Mouse (Mus musculus) hindbrain, embryonic 15.5 days (tissue): ENCODE measurements at regions not wholly inside any gene's neighbourhood (a gene's known extent, or its start where the extent isn't known, plus 50 kb on each side); places are given as distances from the start of the nearest gene placed in this dataset.

Source experiments
- ATAC-seq: fragments of 200-750 bp; cut with Nextera tagmentation; 2 replicates; pipeline ENCODE4 v1.8.0; 2017; ENCODE audit warnings: low read depth, moderate number of reproducible peaks, moderate TSS enrichment; ENCODE audit not compliant: low FRiP score
- H3K27ac ChIP-seq: fragments of 300-500 bp; sonication (generic); replicated peaks from 2 replicates; pipeline ENCODE4 v1.5.1; 2015; ENCODE audit warnings: mild to moderate bottlenecking, inconsistent platforms
- H3K27me3 ChIP-seq: fragments of 300-500 bp; sonication (generic); 2 replicates; pipeline ENCODE4 v1.6.1; 2015; ENCODE audit warnings: control low read depth, inconsistent platforms
- H3K36me3 ChIP-seq: fragments of 300-500 bp; sonication (generic); 2 replicates; pipeline ENCODE4 v1.6.1; 2015; ENCODE audit warnings: control low read depth, inconsistent platforms
- H3K4me1 ChIP-seq: fragments of 300-500 bp; sonication (generic); replicated peaks from 2 replicates; pipeline ENCODE4 v1.6.1; 2015; ENCODE audit warnings: control low read depth, inconsistent platforms
- H3K4me2 ChIP-seq: fragments of 300-500 bp; sonication (generic); 2 replicates; pipeline ENCODE4 v1.6.1; 2015; ENCODE audit warnings: moderate library complexity, mild to moderate bottlenecking, inconsistent platforms
- H3K4me3 ChIP-seq: fragments of 300-500 bp; sonication (generic); 2 replicates; pipeline ENCODE4 v1.5.1; 2015; ENCODE audit warnings: mild to moderate bottlenecking, inconsistent platforms
- H3K9ac ChIP-seq: fragments of 300-500 bp; sonication (generic); 2 replicates; pipeline ENCODE4 v1.6.1; 2015; ENCODE audit warnings: inconsistent platforms
- H3K9me3 ChIP-seq: fragments of 300-500 bp; sonication (generic); 2 replicates; pipeline ENCODE4 v1.6.1; 2016; ENCODE audit warnings: control low read depth, inconsistent platforms
- WGBS: fragments of 180-500 bp; shearing (Covaris S2); methylation state at CpG from one replicate; pipeline ENCODE4 v1.1.7; 2015; 5-methylcytosine and 5-hydroxymethylcytosine counted together

DNA sequence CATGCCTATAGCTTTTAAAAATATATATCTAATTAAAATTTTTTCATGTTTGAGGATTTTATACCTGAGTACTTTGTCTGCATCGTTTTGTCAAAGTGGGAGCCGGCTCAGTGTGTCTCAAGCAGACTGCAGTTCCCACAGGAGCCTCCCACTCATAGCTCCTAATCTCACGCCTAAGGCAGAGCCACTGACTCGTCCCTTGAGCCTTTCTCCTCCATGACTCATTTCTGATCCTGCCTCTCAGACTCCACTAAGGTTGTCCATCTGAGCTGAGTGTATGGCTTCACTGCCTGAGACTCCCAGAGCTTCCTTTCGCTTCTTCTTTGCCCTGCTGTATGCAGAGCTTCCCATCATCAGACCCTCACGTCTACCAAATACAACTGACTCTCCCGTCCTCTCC, 98.8 kb downstream of the Efnb2 start:
- H3K4me2 ChIP-seq: no peak overlapping the region
- no peak overlapping the region for H3K27ac ChIP-seq
- no peak for ATAC-seq
- 85% methylated on average over 7 of the region's 7 CpGs for WGBS
- no peaks in the 10 kb centered on the region for H3K4me1 ChIP-seq
- no peak overlapping the region for H3K9ac ChIP-seq
- no peaks in the 10 kb centered on the region for H3K27me3 ChIP-seq
- H3K9me3 ChIP-seq: no peaks in the 10 kb centered on the region
- no peaks in the 10 kb centered on the region for H3K36me3 ChIP-seq
- no peak overlapping the region for H3K4me3 ChIP-seq

DNA sequence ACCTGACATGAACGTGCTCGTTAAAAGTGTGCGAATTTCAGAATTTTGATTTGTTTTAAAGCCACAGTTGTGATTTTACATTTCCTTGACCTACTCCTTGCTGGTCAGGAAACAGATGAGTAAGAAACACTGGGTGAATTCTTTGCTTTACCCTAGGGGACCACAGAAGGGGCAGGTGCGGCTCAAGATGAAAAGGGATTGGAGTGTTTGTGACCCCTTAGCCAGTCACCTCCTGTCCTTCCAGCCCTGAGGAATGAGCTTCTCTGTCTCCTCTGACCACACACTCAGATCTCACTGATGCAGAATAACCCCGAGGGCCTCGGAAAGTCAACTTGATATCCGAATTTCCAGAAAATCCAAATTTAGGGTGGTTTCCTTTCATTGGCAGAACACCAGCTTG, 103.0 kb downstream of the Efnb2 start:
- WGBS: 87% methylated on average over 7 of the region's 7 CpGs
- no peaks in the 10 kb centered on the region for H3K36me3 ChIP-seq

DNA sequence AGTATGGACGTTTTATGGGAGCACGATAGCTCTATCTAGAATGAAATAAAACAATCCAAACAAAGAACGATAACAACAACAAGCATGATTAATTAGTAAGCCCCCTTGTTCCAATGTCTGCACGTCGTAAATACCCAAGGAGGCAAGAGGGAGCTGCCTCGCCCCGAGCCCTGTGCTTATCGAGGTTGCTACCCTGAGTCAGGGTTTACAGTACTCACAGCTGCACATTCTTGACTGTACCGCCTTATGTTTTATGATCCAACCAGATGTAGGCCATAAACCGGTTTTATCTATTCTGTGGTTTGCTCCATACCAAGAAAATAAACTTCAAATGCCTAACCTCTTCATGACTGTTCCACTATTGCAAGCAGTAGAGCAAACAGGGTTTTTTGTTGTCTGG, 104.9 kb downstream of the Efnb2 start:
- H3K4me2 ChIP-seq: no peak overlapping the region
- no peaks in the 10 kb centered on the region for H3K36me3 ChIP-seq
- H3K27me3 ChIP-seq: no peaks in the 10 kb centered on the region
- no peak overlapping the region for H3K27ac ChIP-seq
- no peaks in the 10 kb centered on the region for H3K9me3 ChIP-seq
- ATAC-seq: no peak
- 81% methylated on average over 10 of the region's 10 CpGs for WGBS
- no peaks in the 10 kb centered on the region for H3K4me1 ChIP-seq
- no peak overlapping the region for H3K4me3 ChIP-seq
- no peak overlapping the region for H3K9ac ChIP-seq

More for the DNA sequence above, 103.0 kb downstream of the Efnb2 start:
- no peak overlapping the region for H3K4me3 ChIP-seq
- no peaks in the 10 kb centered on the region for H3K4me1 ChIP-seq
- H3K27me3 ChIP-seq: no peaks in the 10 kb centered on the region
- ATAC-seq: no peak
- no peaks in the 10 kb centered on the region for H3K9me3 ChIP-seq
- no peak overlapping the region for H3K4me2 ChIP-seq
- H3K27ac ChIP-seq: no peak overlapping the region
- H3K9ac ChIP-seq: no peak overlapping the region

DNA sequence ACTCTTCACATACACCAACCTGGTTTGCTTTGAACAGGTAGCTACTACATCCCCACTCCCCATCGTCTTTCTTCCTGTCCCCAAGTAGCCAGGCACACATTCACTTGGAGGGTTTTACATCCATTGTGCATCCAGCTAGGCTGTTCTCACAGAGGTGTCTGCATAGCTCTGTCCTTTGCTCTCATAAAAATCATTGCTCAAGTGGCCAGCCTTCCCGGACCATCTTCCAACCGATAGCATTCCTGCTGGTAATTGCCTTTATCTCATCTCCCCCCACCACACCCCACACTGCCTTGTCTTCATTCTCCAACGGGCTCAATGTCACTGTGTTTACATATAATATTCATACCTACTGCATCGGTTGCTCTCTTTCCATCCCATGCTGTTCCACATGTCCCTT, 106.4 kb downstream of the Efnb2 start:
- Histone ChIP-seq H3K27ac (no peak overlapping the region), H3K9ac (no peak overlapping the region), H3K36me3 (no peaks in the 10 kb centered on the region), H3K4me1 (no peaks in the 10 kb centered on the region), H3K4me3 (no peak overlapping the region), H3K27me3 (no peaks in the 10 kb centered on the region), H3K4me2 (no peak overlapping the region), H3K9me3 (no peaks in the 10 kb centered on the region)
- no peak for ATAC-seq
- WGBS: 89% methylated on average over 5 of the region's 5 CpGs

DNA sequence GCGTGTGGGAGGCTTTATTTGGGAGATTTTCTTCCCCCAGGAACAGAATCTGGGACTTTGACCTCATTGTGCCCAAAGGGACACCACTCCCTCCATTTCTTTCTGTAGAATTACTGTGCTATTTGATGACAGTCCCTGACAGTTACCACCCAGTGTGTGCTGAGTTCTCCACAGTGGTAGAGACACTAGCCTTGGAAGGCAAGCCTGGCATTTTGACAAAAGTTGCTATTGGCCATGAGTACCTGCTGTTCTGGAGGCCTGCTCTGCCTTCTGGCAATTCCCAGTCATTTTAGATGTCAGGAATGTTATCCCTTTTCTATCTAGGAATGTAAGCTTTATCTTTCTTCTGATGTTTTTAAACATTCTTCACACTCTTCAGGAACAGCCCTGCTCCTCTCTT, 108.3 kb downstream of the Efnb2 start:
- Histone ChIP-seq H3K27ac (no peak overlapping the region), H3K4me3 (no peak overlapping the region), H3K9me3 (no peaks in the 10 kb centered on the region), H3K27me3 (no peaks in the 10 kb centered on the region), H3K4me2 (no peak overlapping the region), H3K36me3 (no peaks in the 10 kb centered on the region), H3K4me1 (no peaks in the 10 kb centered on the region), H3K9ac (no peak overlapping the region)
- 81% methylated on average over 1 of the region's 1 CpGs for WGBS
- ATAC-seq: no peak

DNA sequence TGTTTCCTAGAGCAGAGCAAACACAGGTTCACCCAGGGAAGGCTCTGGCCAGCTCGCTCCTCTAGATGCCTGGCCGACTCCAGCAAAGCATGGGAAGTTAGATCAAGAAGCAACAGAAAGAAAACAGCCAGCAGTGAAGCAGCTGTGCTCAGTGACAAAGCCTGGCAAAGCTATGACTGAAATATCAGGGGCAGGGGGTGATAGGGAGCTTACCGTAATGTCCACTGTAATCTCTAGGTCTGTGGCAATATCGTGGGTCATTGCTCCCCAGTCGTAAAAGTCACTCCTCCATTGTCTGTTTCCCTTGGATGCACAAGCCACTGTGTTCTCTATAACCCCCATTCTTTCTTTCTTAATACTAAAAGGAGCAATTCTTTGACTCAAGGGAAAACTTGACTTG, 124.4 kb downstream of the Efnb2 start:
- 60% methylated on average over 5 of the region's 5 CpGs for WGBS

DNA sequence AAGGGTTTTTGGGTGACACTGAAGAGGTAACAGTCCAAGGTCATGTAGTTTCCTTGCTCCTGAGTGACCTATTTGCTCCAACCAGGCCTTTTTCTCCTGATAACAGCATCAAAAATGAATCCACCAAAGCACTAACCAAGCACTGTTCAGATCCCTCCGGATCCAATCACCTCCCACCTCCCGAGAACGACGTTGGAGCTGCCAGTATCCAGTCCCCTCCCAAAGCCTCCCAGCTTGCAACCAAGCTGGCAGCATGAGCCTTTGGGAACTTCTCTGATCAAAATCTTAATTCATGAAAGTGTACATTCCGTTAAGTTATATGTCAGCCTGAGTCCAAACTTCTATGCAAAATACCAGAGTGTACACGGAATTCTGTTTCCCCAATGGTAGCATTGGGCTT, 126.3 kb downstream of the Efnb2 start:
- no peaks in the 10 kb centered on the region for H3K27me3 ChIP-seq
- no peaks in the 10 kb centered on the region for H3K36me3 ChIP-seq
- no peaks in the 10 kb centered on the region for H3K4me1 ChIP-seq
- H3K4me3 ChIP-seq: no peak overlapping the region
- H3K9ac ChIP-seq: no peak overlapping the region
- 43% methylated on average over 6 of the region's 6 CpGs for WGBS
- no peaks in the 10 kb centered on the region for H3K9me3 ChIP-seq
- H3K27ac ChIP-seq: no peak overlapping the region
- no peak overlapping the region for H3K4me2 ChIP-seq
- ATAC-seq: no peak

More for the DNA sequence above, 124.4 kb downstream of the Efnb2 start:
- Histone ChIP-seq H3K27me3 (no peaks in the 10 kb centered on the region), H3K9me3 (no peaks in the 10 kb centered on the region), H3K4me2 (no peak overlapping the region), H3K4me1 (no peaks in the 10 kb centered on the region), H3K27ac (no peak overlapping the region), H3K9ac (no peak overlapping the region), H3K36me3 (no peaks in the 10 kb centered on the region), H3K4me3 (no peak overlapping the region)
- no peak for ATAC-seq

DNA sequence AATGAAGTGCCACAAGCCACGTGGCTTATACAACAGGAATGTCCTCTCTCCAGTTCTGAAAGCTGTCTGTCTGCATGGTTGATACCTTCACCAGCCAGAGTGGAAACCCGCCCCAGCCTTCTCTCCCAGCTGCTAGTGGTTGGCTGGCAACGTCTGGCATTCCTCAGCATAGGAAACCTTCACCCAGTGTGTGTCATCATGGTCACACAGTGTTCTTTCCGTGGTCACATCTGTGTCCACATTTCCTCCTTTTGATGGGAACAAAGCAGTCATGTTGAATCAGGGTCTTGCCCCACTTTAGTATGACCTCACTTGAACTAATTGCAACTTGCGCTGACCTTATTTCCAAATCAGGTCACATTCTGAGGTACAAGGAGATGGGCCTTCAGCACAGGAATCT, 128.1 kb downstream of the Efnb2 start:
- Histone ChIP-seq H3K9me3 (no peaks in the 10 kb centered on the region), H3K9ac (no peak overlapping the region), H3K4me1 (no peaks in the 10 kb centered on the region), H3K4me3 (no peak overlapping the region), H3K36me3 (no peaks in the 10 kb centered on the region), H3K4me2 (no peak overlapping the region), H3K27ac (no peak overlapping the region), H3K27me3 (no peaks in the 10 kb centered on the region)
- ATAC-seq: no peak
- 84% methylated on average over 5 of the region's 5 CpGs for WGBS

DNA sequence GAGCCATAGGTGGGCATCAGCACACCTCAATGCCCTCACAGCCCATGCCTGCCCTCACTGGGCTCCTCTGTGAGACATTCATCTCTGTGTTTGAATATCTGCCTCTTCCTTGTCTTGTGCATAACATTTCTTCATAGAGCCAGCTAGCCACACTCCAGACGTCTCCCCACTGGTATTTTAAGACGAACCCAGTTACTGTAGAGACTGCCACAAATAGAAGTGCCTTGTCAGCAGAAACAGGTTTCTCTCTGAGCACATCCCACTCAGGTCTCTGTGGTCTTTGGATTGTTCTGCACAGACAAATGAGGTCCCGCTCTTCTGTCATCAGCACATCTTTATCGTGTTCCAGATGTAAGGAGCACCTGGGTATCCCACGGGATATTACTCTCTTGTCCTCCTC, 130.5 kb downstream of the Efnb2 start:
- no peaks in the 10 kb centered on the region for H3K9me3 ChIP-seq
- no peak overlapping the region for H3K9ac ChIP-seq
- H3K4me3 ChIP-seq: no peak overlapping the region
- WGBS: 73% methylated on average over 5 of the region's 5 CpGs
- no peak for ATAC-seq
- no peak overlapping the region for H3K4me2 ChIP-seq
- no peaks in the 10 kb centered on the region for H3K4me1 ChIP-seq
- no peaks in the 10 kb centered on the region for H3K27me3 ChIP-seq
- H3K27ac ChIP-seq: no peak overlapping the region
- H3K36me3 ChIP-seq: no peaks in the 10 kb centered on the region

DNA sequence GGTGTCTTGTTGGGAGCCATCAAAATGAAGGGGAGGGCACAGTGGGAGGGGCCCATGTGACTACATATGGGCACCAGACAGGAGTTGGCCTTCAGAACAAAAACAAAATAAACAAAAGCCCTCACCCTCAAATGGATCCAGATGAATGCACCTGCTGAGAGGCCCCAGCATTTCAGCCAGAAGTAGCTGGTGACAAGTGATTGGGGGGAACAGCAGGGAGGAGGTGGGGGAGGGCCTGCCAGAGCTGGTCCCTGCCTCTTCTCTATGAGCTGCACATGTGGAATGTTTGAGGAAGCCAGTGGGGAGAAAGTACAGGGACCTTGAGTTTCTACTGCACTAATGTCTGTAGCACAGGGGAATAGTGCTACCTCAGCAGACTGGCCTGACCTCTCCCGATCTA, 139.5 kb downstream of the Efnb2 start:
- WGBS: 83% methylated on average over 1 of the region's 1 CpGs
- H3K4me1 ChIP-seq: no peaks in the 10 kb centered on the region
- no peaks in the 10 kb centered on the region for H3K9me3 ChIP-seq
- H3K36me3 ChIP-seq: no peaks in the 10 kb centered on the region
- no peak overlapping the region for H3K4me2 ChIP-seq
- H3K27me3 ChIP-seq: no peaks in the 10 kb centered on the region
- no peak overlapping the region for H3K9ac ChIP-seq
- no peak for ATAC-seq
- H3K27ac ChIP-seq: no peak overlapping the region
- no peak overlapping the region for H3K4me3 ChIP-seq

DNA sequence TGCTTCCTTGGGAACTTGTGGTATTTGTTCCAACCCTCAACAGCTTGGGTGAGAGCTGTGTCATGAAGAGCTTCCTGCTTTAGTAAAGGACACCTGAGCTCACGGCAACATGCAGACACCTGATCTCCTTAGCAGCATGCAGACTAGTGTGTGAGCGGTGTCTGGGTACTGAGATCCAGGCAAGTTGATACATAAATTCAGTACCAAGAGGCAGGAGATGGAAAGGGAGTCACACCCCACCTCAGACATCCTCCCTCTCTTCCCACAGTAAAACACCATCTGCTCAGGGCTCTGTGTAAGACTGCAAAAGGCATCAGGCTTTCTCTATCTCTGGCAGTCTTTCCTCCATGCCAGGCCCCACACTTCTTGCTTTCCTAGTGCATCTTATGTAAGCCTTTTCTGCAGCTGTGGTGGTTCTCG, 141.3 kb downstream of the Efnb2 start:
- no peak overlapping the region for H3K4me2 ChIP-seq
- no peaks in the 10 kb centered on the region for H3K9me3 ChIP-seq
- no peak overlapping the region for H3K4me3 ChIP-seq
- H3K36me3 ChIP-seq: no peaks in the 10 kb centered on the region
- no peaks in the 10 kb centered on the region for H3K4me1 ChIP-seq
- ATAC-seq: no peak
- 97% methylated on average over 3 of the region's 3 CpGs for WGBS
- H3K9ac ChIP-seq: no peak overlapping the region
- H3K27ac ChIP-seq: no peak overlapping the region
- no peaks in the 10 kb centered on the region for H3K27me3 ChIP-seq

DNA sequence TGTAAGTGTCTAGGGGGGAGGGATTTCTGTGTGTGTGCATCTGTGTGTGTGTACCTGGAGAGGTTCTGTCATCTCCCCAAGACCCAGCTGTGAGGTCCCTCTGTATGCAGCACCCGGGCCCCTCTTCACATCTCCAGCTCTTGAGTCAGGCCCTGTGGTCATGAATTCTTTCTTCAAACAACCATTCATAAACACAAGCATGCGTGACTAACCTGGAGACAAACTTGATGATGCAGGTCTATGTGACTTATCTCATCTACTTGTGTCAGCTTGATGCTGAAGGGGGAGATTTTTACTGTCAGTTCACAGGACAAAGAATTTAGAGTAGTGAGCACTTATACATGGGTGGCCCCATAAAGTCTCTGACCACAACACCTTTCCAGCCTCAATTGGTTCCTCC, 143.4 kb downstream of the Efnb2 start:
- Histone ChIP-seq H3K36me3 (no peaks in the 10 kb centered on the region), H3K27me3 (no peaks in the 10 kb centered on the region), H3K4me1 (no peaks in the 10 kb centered on the region), H3K27ac (no peak overlapping the region), H3K4me3 (no peak overlapping the region), H3K9me3 (no peaks in the 10 kb centered on the region), H3K4me2 (no peak overlapping the region), H3K9ac (no peak overlapping the region)
- WGBS: 65% methylated on average over 2 of the region's 2 CpGs
- ATAC-seq: no peak

DNA sequence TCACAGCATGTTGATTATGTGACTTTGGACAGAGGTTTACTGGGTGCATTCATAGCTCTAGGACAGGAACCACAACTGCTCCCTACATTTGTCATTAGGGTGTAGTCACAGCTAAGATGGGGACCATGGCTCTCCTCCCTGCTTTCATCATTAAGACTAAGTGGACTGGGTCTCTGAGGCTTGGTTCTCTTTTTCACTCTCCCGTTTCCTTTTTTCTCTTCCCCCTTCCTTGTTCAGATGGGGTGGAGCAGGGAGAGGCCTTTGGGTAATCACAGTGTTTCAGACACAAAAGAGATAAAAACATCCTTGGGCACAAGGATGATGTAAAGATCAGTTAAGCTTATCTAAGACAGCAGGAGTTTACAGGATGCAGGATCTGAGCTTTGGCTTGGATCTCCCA, 144.8 kb downstream of the Efnb2 start:
- H3K4me1 ChIP-seq: no peaks in the 10 kb centered on the region
- H3K27ac ChIP-seq: no peak overlapping the region
- no peak overlapping the region for H3K9ac ChIP-seq
- no peak for ATAC-seq
- WGBS: 53% methylated on average over 1 of the region's 1 CpGs
- no peak overlapping the region for H3K4me3 ChIP-seq
- no peaks in the 10 kb centered on the region for H3K9me3 ChIP-seq
- H3K27me3 ChIP-seq: no peaks in the 10 kb centered on the region
- H3K4me2 ChIP-seq: no peak overlapping the region
- H3K36me3 ChIP-seq: no peaks in the 10 kb centered on the region
